Mouse (Mus musculus) kidney, adult 9 months (tissue): Measurements from ENCODE around the gene Arhgap44.

Experiments used
- DNase-seq: peaks from one replicate; pipeline ENCODE4 v3.0.0; 2022

The Arhgap44 gene

GRCm38 (mm10) chr11:65162767-65163120 is at the start of gene Arhgap44:
Arhgap44 (minus strand) TSS chr11:65162961.
- peak; percentile 68 for DNase-seq

- no peak for DNase-seq
Observed at GRCm38 (mm10) chr11:65211701-65212100, 48.9 kb upstream of the Arhgap44 start.

DNA sequence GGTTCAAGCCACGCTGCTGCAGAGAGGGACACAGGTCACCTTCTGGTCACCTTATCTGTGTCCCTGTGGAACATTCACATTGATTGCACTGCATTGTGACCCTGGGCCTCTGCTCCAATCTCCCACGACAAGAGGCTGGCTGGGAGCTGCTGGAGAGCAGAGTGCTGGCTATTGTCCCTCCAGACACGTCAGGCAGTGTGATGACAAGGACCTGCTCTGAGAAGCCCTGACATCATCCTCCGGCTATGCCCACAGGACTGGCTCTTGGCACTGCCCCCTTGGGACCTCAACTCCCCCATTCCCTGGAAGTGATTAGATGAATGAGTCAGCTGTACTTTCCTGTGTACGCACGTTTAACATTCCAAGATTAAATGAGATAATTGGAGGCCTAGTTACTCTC is 46.7 kb upstream of the Arhgap44 start:
- DNase-seq: no peak

DNA sequence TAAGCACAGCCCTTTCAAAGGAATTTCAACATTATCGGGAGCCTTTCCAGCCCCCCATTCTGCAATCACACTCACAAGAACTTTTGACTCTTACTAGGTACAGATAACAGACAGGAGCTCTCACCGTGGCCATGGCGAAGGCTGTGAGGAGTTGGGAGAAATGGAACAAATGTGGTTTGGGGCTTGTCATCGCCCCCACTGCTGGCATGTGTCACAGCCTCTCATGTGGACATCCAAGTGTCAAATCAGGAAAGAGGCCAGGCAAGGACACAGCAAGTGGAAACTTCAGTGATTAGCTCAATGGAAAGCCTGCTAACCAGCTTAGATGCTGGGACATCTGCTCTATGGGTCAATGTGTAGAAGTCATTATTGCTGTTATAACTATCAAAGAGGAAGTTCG is 42.5 kb upstream of the Arhgap44 start:
- DNase-seq: no peak

DNA sequence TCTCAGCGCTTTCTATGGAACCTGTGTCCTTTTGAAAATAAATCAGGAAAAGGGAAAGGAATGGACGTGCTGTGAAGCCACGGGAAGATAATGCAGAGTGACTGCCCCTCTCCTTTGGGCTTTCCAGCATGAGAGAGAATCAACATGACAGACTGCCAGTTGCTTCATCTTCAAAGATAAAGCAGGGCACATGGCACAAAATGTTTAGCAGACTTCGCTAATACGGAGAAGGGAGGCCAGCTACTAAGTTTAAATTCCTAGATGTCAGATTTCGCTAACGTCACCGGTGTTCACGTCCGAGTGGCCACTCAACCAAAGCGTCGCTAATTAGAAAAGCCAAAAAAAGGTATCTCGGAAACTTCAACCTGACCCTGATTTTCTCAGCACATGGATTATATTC is 41.9 kb upstream of the Arhgap44 start:
- no peak for DNase-seq

GRCm38 (mm10) chr11:65203020-65203419 is 40.3 kb upstream of the Arhgap44 start:
- DNase-seq: no peak

GRCm38 (mm10) chr11:65202236-65202635 is 39.5 kb upstream of the Arhgap44 start:
- no peak for DNase-seq

- no peak for DNase-seq
Observed at GRCm38 (mm10) chr11:65198026-65198425, 35.3 kb upstream of the Arhgap44 start.

DNA sequence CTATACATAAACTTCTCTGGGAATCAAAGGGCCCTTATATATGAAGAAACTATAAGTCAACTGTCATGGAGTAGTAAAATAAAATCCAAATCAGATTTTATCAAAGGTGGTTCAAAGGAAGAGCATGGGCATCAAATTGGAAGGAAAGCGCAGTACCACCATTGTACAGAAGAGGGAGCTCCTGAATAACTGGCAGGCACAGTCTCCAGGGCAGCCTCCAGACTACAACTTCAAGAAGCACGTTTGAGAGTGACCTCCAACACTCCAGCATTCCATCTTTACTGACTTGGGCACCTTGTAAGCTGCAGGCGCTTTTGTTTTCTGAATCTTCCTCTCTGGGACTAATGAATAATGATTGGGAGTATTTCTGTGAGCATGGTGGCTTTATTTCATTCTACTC is 34.5 kb upstream of the Arhgap44 start:
- DNase-seq: peak; percentile 76

- peak; percentile 4 for DNase-seq
Observed at GRCm38 (mm10) chr11:65186974-65187373, 24.2 kb upstream of the Arhgap44 start.

DNA sequence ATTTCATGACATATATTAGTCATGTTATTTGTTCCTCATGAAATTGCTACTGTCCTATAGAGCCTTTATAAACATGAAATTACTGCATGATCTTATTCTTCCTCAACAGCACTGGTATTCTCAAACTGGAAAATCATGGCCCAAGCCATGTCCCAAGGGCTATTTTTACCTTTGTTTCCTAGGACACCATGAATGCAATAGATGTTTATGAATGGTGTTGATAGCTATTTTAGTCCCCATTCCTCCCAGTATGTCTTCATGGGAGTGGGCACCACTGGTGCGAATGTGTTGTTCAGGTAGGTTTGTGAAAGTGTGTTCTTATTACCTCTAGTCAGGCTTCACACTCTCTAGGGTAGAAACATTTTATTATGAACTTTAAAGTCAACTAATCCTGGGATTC is 22.4 kb upstream of the Arhgap44 start:
- DNase-seq: no peak

DNA sequence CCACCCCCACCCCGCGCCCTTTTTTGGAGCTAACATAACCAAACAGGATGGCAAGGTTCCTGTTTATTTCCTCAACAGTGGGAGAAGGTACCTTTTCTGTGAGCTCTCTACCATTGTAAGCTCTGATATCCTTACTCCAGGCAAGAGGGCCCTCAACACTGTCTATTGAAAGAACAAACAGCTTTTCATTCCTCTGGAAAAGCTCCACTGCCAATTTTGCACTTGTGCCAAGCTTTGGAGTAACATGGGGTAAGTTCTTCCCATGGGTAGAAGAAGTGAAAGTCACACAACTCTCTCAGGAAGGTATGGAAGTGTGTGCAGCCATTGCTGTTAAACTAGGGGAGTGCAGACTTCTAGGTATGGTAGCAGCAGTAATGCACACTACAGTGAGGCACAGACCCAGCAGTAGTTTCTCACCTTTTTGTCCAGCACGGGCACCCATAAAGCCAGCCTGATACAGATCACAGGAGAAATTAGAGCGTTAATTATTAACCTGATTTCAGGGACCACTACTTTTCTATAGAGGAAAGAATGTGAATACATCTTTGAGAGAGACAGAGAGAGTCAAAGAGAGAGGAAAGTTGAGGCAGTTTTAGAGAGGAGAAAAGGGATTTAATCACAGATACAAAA is 7.5 kb upstream of the Arhgap44 start:
- DNase-seq: peak; percentile 20

DNA sequence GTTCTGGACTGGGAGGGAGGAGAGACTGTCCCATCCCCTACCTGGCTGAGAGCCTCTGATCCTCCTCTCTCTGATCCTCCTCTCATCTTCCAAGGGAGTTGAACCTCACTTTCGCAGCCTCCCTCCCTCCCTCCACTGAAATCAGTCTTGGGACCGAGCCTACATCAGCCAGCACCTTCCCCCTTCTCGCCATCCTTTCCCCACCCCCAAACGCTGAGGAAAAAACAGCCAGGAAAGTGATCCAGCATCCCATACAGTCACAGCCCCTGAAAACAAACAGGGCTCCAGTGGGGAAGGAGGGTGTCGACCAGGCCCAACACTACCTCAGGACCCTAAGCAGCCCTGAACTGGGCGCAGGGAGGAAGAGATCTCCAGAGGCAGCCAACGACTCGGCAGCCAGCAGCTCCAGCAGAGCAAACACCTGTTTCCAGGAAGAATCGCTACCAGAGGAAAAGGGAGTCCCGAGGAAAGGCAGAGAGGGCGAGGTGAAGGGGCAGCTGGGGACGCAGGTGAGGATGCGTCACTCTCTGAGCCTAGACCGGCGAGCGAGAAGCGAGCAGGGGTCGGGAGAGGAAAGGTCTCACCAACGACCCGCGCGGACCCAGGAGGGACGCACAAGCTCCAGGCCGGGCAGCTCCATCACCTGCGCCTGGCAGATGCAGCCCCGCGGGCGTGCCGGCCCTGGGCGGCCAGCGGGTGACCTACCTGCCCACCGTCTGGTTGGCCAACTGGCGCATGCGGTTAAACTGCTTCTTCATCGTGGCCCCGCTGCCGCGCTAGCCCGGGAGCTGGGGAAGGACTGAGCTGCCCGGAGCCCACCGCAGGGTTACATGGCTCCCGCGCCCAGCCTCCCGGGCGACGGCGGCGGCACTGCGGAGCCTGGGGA is 637 bp downstream of the Arhgap44 start:
- DNase-seq: peak; percentile 18

DNA sequence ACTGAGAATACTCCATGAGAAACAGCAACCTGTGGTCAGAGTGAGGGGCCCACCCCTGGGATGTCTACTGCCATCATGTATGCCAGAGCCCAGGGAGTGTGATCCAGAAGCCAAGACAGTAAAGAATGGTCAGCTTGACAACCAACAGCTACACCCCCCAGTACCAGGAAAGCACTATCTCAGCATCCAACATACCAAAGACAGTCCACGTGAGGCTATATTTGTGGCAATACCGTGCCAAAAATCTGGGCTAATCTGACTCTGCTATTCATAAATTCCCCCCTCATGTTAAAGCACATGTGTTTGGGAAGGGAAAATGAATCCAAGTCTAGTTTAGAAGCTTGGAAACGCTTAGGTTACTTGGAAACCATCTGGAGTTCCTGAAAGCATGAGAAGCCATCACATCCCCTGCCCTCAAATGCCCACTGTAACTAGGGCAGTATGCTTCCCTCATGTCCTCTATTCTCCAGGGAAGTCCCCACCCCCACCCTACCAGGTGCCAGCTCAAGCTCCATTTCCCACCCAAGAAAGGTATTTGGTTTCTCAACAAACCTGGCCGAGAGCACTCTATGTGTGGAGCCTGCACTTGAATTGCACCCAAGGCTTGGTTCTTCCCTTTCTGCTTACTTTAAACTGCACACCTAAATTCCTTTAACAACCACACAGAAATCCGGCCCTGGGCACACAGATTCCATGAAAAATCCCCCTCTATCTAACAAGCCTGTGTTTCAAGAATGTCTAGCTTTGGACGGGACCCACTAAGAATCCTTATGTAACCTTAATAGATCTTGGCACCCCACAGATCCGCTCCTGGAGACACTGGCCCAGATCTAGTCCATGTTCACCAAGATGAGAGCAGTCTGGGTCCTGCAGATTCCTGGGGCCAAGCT is 1.5 kb downstream of the Arhgap44 start:
- no peak for DNase-seq

DNA sequence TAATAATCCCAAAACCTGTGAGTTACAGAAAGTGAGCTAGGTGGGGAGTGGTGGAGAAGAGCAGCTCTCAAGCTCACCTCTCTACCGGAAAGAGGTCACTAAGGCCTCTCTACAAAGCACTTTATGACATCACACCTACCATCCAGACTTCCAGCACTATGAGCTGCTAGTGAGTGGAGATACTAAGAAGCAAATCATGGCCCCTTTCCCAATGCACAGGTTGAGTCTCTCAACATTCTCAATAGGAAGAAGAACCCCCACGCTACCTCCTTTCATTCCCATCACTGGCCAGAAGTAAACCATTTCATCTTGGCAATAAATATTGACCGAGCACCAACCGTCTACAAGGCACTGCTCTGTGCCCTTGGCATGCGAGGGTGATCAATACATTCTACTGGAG is 3.0 kb downstream of the Arhgap44 start, which contains the start of gene 1700086D15Rik:
1700086D15Rik (minus strand) TSS at position 101 of the 400 bp plus-strand sequence.
- DNase-seq: no peak

- DNase-seq: no peak
Observed at GRCm38 (mm10) chr11:65158658-65158990, 4.1 kb downstream of the Arhgap44 start.

- DNase-seq: no peak
Observed at GRCm38 (mm10) chr11:65157966-65158657, 4.6 kb downstream of the Arhgap44 start.

DNA sequence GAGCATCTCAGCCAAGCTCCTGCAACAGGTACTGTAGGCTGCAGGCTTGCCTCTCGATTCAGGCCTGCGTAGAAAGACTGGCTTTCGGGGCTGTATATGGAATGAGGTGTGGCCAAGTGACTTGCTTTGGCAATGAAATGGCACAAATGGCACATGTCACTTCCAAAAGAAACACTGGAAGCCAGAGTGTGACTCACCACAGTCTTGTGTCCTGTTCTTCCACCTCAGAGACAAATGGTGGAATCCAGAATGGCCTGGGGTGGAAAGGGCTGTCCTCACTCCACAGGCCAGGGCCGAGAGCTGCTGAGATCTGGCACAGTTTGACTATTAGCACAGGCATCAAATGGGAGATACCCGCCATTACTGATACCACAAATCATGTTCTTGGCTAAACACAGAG is 9.8 kb downstream of the Arhgap44 start:
- no peak for DNase-seq

GRCm38 (mm10) chr11:65148441-65148840 is 14.3 kb downstream of the Arhgap44 start:
- no peak for DNase-seq

DNA sequence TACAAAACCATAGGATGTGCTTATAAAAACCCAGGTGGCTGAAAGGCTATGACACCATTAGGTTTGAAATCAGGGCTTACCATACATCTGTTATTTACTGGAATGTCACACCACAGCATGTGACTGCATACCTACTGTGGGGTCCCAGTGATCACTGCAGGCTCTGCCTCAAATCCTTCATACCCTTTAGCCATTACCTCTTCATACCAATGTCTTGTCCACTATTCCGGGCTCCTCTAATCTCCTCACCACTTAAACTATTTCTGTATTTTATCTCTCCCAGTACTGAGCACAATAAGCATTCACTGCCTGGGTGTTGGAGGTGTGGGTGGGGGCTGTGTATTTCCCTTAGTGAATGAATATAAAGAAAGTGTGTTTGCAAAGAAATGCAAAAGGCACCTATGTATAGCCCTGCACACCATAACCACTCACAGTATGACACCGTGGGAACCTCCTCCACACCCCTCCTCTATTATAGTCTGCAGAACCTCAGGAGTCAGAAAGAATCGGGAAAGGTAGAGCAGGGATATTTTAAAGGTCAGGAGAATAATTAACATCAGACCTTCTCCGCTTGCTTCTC is 19.8 kb downstream of the Arhgap44 start:
- no peak for DNase-seq

GRCm38 (mm10) chr11:65139030-65139429 is 23.7 kb downstream of the Arhgap44 start:
- DNase-seq: no peak

DNA sequence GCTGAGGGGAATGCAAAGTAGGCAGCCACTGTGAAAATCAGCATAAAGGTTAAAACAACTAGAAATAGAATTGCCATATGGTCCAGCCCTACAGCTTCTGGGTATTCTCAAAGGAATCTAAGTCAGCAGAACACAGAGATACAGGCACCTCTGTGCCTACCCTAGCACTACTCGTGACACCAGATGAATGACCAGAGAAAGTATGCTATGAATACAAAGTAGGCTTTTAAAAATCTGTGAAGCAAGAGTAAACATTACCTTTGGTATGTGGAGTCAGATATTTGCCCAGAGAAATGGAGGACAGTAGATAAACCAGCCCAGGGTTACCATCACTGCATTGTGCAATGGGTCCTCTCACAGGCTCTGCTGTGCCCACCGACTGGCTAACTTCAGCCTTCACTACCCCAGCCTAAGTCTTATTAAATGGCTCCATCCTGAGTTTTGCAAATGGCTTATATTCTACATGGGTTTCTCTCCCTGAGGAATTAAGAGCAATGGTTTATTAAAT is 25.6 kb downstream of the Arhgap44 start:
- DNase-seq: no peak
